In the genomic region with DNA sequence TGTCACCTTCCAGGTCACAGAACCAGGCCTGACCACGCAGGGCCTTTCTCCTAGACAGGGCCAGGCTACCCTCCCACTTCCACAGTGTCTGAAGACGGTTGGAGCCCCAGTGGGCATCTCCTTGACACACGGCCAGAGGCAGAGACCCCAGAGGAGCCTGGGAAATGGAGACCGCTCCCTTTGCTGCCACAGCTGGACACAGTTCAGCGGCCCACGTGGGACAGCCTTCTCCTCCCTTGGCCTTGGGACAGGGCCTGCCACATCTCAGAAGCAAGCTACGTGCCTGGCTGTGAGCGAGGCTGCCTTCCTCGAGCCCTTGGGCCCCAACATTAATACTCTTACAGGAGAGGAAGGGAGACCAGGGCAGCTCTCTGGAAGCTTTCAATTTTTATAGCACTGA, we compare ENCODE assay signal across 24 mouse cellular contexts. TPM values are rescaled to one million over a fixed set of nuclear protein-coding genes. Genes with fewer than 3 reads are reported as not detected.
DNase-seq lines count a peak whose midpoint lies in the region; ATAC-seq and TF ChIP-seq lines count a peak whose summit lies in the region.
"Had no signal": no experiment of that assay in that cellular context is flagged by ENCODE, and none has a peak within 500 bp of the region (broad histone marks: within the 10 kb centered on the region; RNA-seq: fewer than 3 reads in every experiment).

No protein-coding gene starts in this region.

- no peak for DNase-seq in embryonic facial prominence, embryonic 11.5 days (ENCODE audit: low spot score)
- no peak for DNase-seq in embryonic facial prominence, embryonic 10.5 days (ENCODE audit: low spot score)
- DNase-seq in heart, embryonic 10.5 days (ENCODE audit: low spot score), result no peak
- no peak for DNase-seq in heart, postnatal 4 days
- DNase-seq in kidney, adult 2 months, result no peak
- DNase-seq in layer of hippocampus, postnatal 10 days (ENCODE audit: low spot score in 2 of 2), result no peak
- DNase-seq: adrenal gland, postnatal 14 days; cerebellum, adult 11 months; cerebellum, postnatal 10 days; kidney, adult 11 months; kidney, postnatal 4 days; layer of hippocampus, adult 9-11 months; lung, adult 2 months; lung, postnatal 36 days; retina, postnatal 1 day had no signal

- no peak overlapping the region for H3K4me3 ChIP-seq in embryonic facial prominence, embryonic 11.5 days (ENCODE audit: low read depth, low read length)
- H3K4me3 ChIP-seq in embryonic facial prominence, embryonic 10.5 days, result no peak overlapping the region
- H3K4me3 ChIP-seq in heart, embryonic 10.5 days, result no peak overlapping the region
- no peak overlapping the region for H3K4me3 ChIP-seq in kidney, embryonic 15.5 days (replicated peaks)
- no peak overlapping the region for H3K4me3 ChIP-seq in kidney, adult 2 months (ENCODE audit: insufficient read depth, low read depth, low read length)
- peak overlapping the region; percentile 35; the same call in 1 of the 2 replicates for H3K4me3 ChIP-seq in E14TG2a.4 (replicated peaks; ENCODE audit: low read length)
- H3K4me3 ChIP-seq: embryonic facial prominence, embryonic 15.5 days; forebrain, embryonic 10.5 days; liver, embryonic 12.5 days; stomach, embryonic 15.5 days had no signal

- no peaks in the 10 kb centered on the region for H3K27me3 ChIP-seq in embryonic facial prominence, embryonic 11.5 days (ENCODE audit: control insufficient read depth, insufficient read depth, low read length)
- H3K27me3 ChIP-seq in embryonic facial prominence, embryonic 10.5 days (replicated peaks; ENCODE audit: low read depth, poor library complexity, severe bottlenecking), result no peaks in the 10 kb centered on the region
- peaks cover 16% of the 10 kb centered on the region for H3K27me3 ChIP-seq in heart, embryonic 10.5 days (ENCODE audit: insufficient read depth, poor library complexity, severe bottlenecking)
- H3K27me3 ChIP-seq in kidney, embryonic 15.5 days, result no peaks in the 10 kb centered on the region
- H3K27me3 ChIP-seq in kidney, adult 2 months (replicated peaks; ENCODE audit: control insufficient read depth, insufficient read depth, low read length), result no peaks in the 10 kb centered on the region
- peaks cover 25% of the 10 kb centered on the region for H3K27me3 ChIP-seq in E14TG2a.4 (ENCODE audit: insufficient read depth, low read length)
- H3K27me3 ChIP-seq: embryonic facial prominence, embryonic 15.5 days; liver, embryonic 12.5 days; stomach, embryonic 15.5 days had no signal

- WGBS in embryonic facial prominence, embryonic 11.5 days, result 74% methylated on average over 9 of the region's 9 CpGs
- WGBS in embryonic facial prominence, embryonic 10.5 days, result 68% methylated on average over 9 of the region's 9 CpGs
- 60% methylated on average over 9 of the region's 9 CpGs for WGBS in heart, embryonic 10.5 days
- 32% methylated on average over 9 of the region's 9 CpGs for WGBS in kidney, embryonic 15.5 days
- WGBS in kidney, adult 2 months, result 59% methylated on average over 9 of the region's 9 CpGs

- no peak overlapping the region for H3K4me2 ChIP-seq in embryonic facial prominence, embryonic 11.5 days (ENCODE audit: low read depth, low read length)
- no peak overlapping the region for H3K4me2 ChIP-seq in kidney, embryonic 15.5 days
- H3K4me2 ChIP-seq: embryonic facial prominence, embryonic 15.5 days; liver, embryonic 12.5 days; stomach, embryonic 15.5 days had no signal

- H3K9me3 ChIP-seq in embryonic facial prominence, embryonic 11.5 days (replicated peaks; ENCODE audit: control insufficient read depth, low read length), result no peaks in the 10 kb centered on the region
- H3K9me3 ChIP-seq in embryonic facial prominence, embryonic 10.5 days, result no peaks in the 10 kb centered on the region
- no peaks in the 10 kb centered on the region for H3K9me3 ChIP-seq in heart, embryonic 10.5 days
- no peaks in the 10 kb centered on the region for H3K9me3 ChIP-seq in kidney, embryonic 15.5 days (replicated peaks)
- H3K9me3 ChIP-seq in E14TG2a.4 (ENCODE audit: low read length), result no peaks in the 10 kb centered on the region
- H3K9me3 ChIP-seq: embryonic facial prominence, embryonic 15.5 days; forebrain, embryonic 10.5 days; liver, embryonic 12.5 days; stomach, embryonic 15.5 days had no signal

- 0 out of 2 replicates have a peak, but pooled peaks have one; percentile 24 for ATAC-seq in embryonic facial prominence, embryonic 11.5 days (replicated peaks; ENCODE audit: insufficient number of reproducible peaks, low FRiP score, low TSS enrichment, low read depth)
- ATAC-seq in kidney, embryonic 15.5 days (replicated peaks; ENCODE audit: low FRiP score), result 0 out of 2 replicates have a peak, but pooled peaks have one; percentile 24
- ATAC-seq: activated CD4-positive, CD25-positive, alpha-beta regulatory T cell, adult 4 months; CD4-positive, CD25-positive, alpha-beta regulatory T cell, adult 4 months; liver, embryonic 12.5 days had no signal

- no peak overlapping the region for H3K27ac ChIP-seq in embryonic facial prominence, embryonic 11.5 days (replicated peaks; ENCODE audit: low read depth, low read length)
- no peak overlapping the region for H3K27ac ChIP-seq in embryonic facial prominence, embryonic 10.5 days (replicated peaks)
- H3K27ac ChIP-seq in heart, embryonic 10.5 days, result 0 out of 2 replicates have a peak overlapping the region, but pooled peaks have one; percentile 29
- H3K27ac ChIP-seq in kidney, embryonic 15.5 days, result no peak overlapping the region
- H3K27ac ChIP-seq in kidney, adult 2 months (ENCODE audit: insufficient read depth, low read depth, low read length), result no peak overlapping the region
- H3K27ac ChIP-seq: embryonic facial prominence, embryonic 15.5 days; liver, embryonic 12.5 days; stomach, embryonic 15.5 days had no signal

- no peaks in the 10 kb centered on the region for H3K4me1 ChIP-seq in embryonic facial prominence, embryonic 11.5 days (ENCODE audit: control insufficient read depth, insufficient read depth, low read length)
- H3K4me1 ChIP-seq in embryonic facial prominence, embryonic 10.5 days, result peaks cover 15% of the 10 kb centered on the region
- peaks cover 19% of the 10 kb centered on the region for H3K4me1 ChIP-seq in heart, embryonic 10.5 days
- H3K4me1 ChIP-seq in kidney, embryonic 15.5 days, result peaks cover 14% of the 10 kb centered on the region
- no peaks in the 10 kb centered on the region for H3K4me1 ChIP-seq in kidney, adult 2 months (ENCODE audit: control insufficient read depth, insufficient read depth, low read length)
- H3K4me1 ChIP-seq in E14TG2a.4 (replicated peaks; ENCODE audit: low read depth, low read length), result peaks cover 34% of the 10 kb centered on the region
- H3K4me1 ChIP-seq: liver, embryonic 12.5 days; stomach, embryonic 15.5 days had no signal

- TF ChIP-seq CTCF in kidney, adult 2 months (conservative IDR thresholded peaks at IDR 0.05; ENCODE audit: insufficient read depth, insufficient read length, low read depth, low read length), result no peak
- no peak for TF ChIP-seq CTCF in E14TG2a.4 (conservative IDR thresholded peaks at IDR 0.05; ENCODE audit: low read length)

- no peaks in the 10 kb centered on the region for H3K36me3 ChIP-seq in embryonic facial prominence, embryonic 11.5 days (replicated peaks; ENCODE audit: control insufficient read depth, insufficient read depth, low read depth, low read length)
- no peaks in the 10 kb centered on the region for H3K36me3 ChIP-seq in embryonic facial prominence, embryonic 10.5 days (replicated peaks)
- peaks cover 37% of the 10 kb centered on the region for H3K36me3 ChIP-seq in heart, embryonic 10.5 days
- no peaks in the 10 kb centered on the region for H3K36me3 ChIP-seq in kidney, embryonic 15.5 days
- no peaks in the 10 kb centered on the region for H3K36me3 ChIP-seq in kidney, adult 2 months (ENCODE audit: control insufficient read depth, insufficient read depth, low read length)
- no peaks in the 10 kb centered on the region for H3K36me3 ChIP-seq in E14TG2a.4 (ENCODE audit: insufficient read depth, low read length)
- H3K36me3 ChIP-seq: embryonic facial prominence, embryonic 15.5 days; G1E; liver, embryonic 12.5 days; stomach, embryonic 15.5 days had no signal

- no peak for TF ChIP-seq POLR2A in kidney, adult 2 months (IDR thresholded peaks at IDR 0.05; ENCODE audit: low read depth, low read length)

- no peak overlapping the region for H3K9ac ChIP-seq in embryonic facial prominence, embryonic 11.5 days (replicated peaks; ENCODE audit: low read length)
- no peak overlapping the region for H3K9ac ChIP-seq in kidney, embryonic 15.5 days
- H3K9ac ChIP-seq: embryonic facial prominence, embryonic 15.5 days; liver, embryonic 12.5 days; stomach, embryonic 15.5 days had no signal

RNA-seq across cellular contexts. Expression of a gene that starts 39.7 kb away (rescaled TPM):
- 50.7 and 53.6 TPM in 2 replicates for polyA plus RNA-seq in embryonic facial prominence, embryonic 11.5 days (2014; fragmentation: Nextera tagmentation; extraction: Ambion mirVana)
- polyA plus RNA-seq in embryonic facial prominence, embryonic 10.5 days (2016; fragmentation: Nextera tagmentation; extraction: Ambion mirVana), result 44.2 and 45.3 TPM in 2 replicates
- 16.2 and 25.0 TPM in 2 replicates for polyA plus RNA-seq in heart, embryonic 10.5 days (2016; fragmentation: Nextera tagmentation; extraction: Ambion mirVana)
- total RNA-seq in heart, postnatal 4 days (2021), result 1 to 10 TPM; 4.2 to 4.5 TPM
- 24.1 and 25.3 TPM in 2 replicates for polyA plus RNA-seq in kidney, embryonic 15.5 days (2015; fragmentation: Nextera tagmentation; extraction: Ambion mirVana)
- 1.7 and 2.2 TPM in 2 replicates for polyA plus RNA-seq in kidney, adult 2 months (2012; rRNA removed)
- total RNA-seq in layer of hippocampus, postnatal 10 days (2021), result 10 to 100 TPM; 22.7 to 26.5 TPM
